Mouse (Mus musculus): ENCODE measurements around the gene Kcnq4. TPM values are rescaled to one million over a fixed set of nuclear protein-coding genes. Genes with fewer than 3 reads are reported as not detected.

Kcnq4 gene
- 0.99 and 1.0 TPM in 2 replicates for polyA plus RNA-seq (2014; fragmentation: Nextera tagmentation; extraction: Ambion mirVana)

GRCm38 (mm10) chr4:120747941-120748866 lies at the start of gene Kcnq4:
Gene Kcnq4 (minus strand): TSS chr4:120748612.
- Histone ChIP-seq H3K9me3 (replicated peaks; ENCODE audit: control insufficient read depth, low read length) (no peaks in the 10 kb centered on the region), H3K27ac (ENCODE audit: low read depth, low read length) (no peak within 1 kb of the TSS), H3K9ac (ENCODE audit: low read depth, low read length) (peak within 1 kb of the TSS; percentile 28; the same call in 1 of the 2 replicates), H3K27me3 (ENCODE audit: control insufficient read depth, insufficient read depth, low read length) (peaks cover 75% of the 10 kb centered on the region), H3K36me3 (ENCODE audit: control insufficient read depth, insufficient read depth, low read length) (no peaks in the 10 kb centered on the region), H3K4me1 (ENCODE audit: control insufficient read depth, insufficient read depth, low read length) (peaks cover 7% of the 10 kb centered on the region), H3K4me2 (peak within 1 kb of the TSS; percentile 100), H3K4me3 (ENCODE audit: low read depth, low read length) (peak within 1 kb of the TSS; percentile 65)
- WGBS (ENCODE audit: insufficient replicate concordance): 2% methylated on average over 42 of the region's 42 CpGs
- no peak for ATAC-seq (replicated peaks; ENCODE audit: insufficient number of reproducible peaks, low FRiP score, low TSS enrichment)

GRCm38 (mm10) chr4:120796687-120797086 lies 48.3 kb upstream of the Kcnq4 start:
- no peak overlapping the region for H3K9ac ChIP-seq (ENCODE audit: low read depth, low read length)
- ATAC-seq (replicated peaks; ENCODE audit: insufficient number of reproducible peaks, low FRiP score, low TSS enrichment): no peak
- peaks cover 5% of the 10 kb centered on the region; the same call in 1 of the 2 replicates for H3K4me1 ChIP-seq (ENCODE audit: control insufficient read depth, insufficient read depth, low read length)

GRCm38 (mm10) chr4:120795646-120796045 lies 47.2 kb upstream of the Kcnq4 start:
- WGBS (ENCODE audit: insufficient replicate concordance): 97% methylated on average over 1 of the region's 1 CpGs
- Histone ChIP-seq H3K4me2 (no peak overlapping the region), H3K9me3 (replicated peaks; ENCODE audit: control insufficient read depth, low read length) (no peaks in the 10 kb centered on the region), H3K9ac (ENCODE audit: low read depth, low read length) (no peak overlapping the region), H3K4me3 (ENCODE audit: low read depth, low read length) (no peak overlapping the region), H3K27me3 (ENCODE audit: control insufficient read depth, insufficient read depth, low read length) (no peaks in the 10 kb centered on the region), H3K4me1 (ENCODE audit: control insufficient read depth, insufficient read depth, low read length) (peaks cover 5% of the 10 kb centered on the region; the same call in 1 of the 2 replicates), H3K27ac (ENCODE audit: low read depth, low read length) (no peak overlapping the region), H3K36me3 (ENCODE audit: control insufficient read depth, insufficient read depth, low read length) (no peaks in the 10 kb centered on the region)
- no peak for ATAC-seq (replicated peaks; ENCODE audit: insufficient number of reproducible peaks, low FRiP score, low TSS enrichment)

More at GRCm38 (mm10) chr4:120796687-120797086, 48.3 kb upstream of the Kcnq4 start:
- Histone ChIP-seq H3K27ac (ENCODE audit: low read depth, low read length) (no peak overlapping the region), H3K36me3 (ENCODE audit: control insufficient read depth, insufficient read depth, low read length) (no peaks in the 10 kb centered on the region), H3K4me3 (ENCODE audit: low read depth, low read length) (no peak overlapping the region), H3K9me3 (replicated peaks; ENCODE audit: control insufficient read depth, low read length) (no peaks in the 10 kb centered on the region), H3K4me2 (no peak overlapping the region), H3K27me3 (ENCODE audit: control insufficient read depth, insufficient read depth, low read length) (no peaks in the 10 kb centered on the region)
- 77% methylated on average over 2 of the region's 2 CpGs for WGBS (ENCODE audit: insufficient replicate concordance)

- H3K27ac ChIP-seq (ENCODE audit: low read depth, low read length): no peak overlapping the region
These were observed 44.5 kb upstream of the Kcnq4 start for GRCm38 (mm10) chr4:120792918-120793317.

GRCm38 (mm10) chr4:120790027-120790426 lies 41.6 kb upstream of the Kcnq4 start:
- no peak overlapping the region for H3K27ac ChIP-seq (ENCODE audit: low read depth, low read length)
- 92% methylated on average over 4 of the region's 4 CpGs for WGBS (ENCODE audit: insufficient replicate concordance)
- H3K9ac ChIP-seq (ENCODE audit: low read depth, low read length): no peak overlapping the region
- H3K36me3 ChIP-seq (ENCODE audit: control insufficient read depth, insufficient read depth, low read length): peaks cover 22% of the 10 kb centered on the region
- H3K9me3 ChIP-seq (replicated peaks; ENCODE audit: control insufficient read depth, low read length): no peaks in the 10 kb centered on the region
- H3K4me1 ChIP-seq (ENCODE audit: control insufficient read depth, insufficient read depth, low read length): 0 out of 2 replicates have a peak, but pooled peaks cover under 1% of the 10 kb centered on the region
- ATAC-seq (replicated peaks; ENCODE audit: insufficient number of reproducible peaks, low FRiP score, low TSS enrichment): no peak
- H3K4me3 ChIP-seq (ENCODE audit: low read depth, low read length): no peak overlapping the region
- H3K27me3 ChIP-seq (ENCODE audit: control insufficient read depth, insufficient read depth, low read length): no peaks in the 10 kb centered on the region
- no peak overlapping the region for H3K4me2 ChIP-seq

More at GRCm38 (mm10) chr4:120792918-120793317, 44.5 kb upstream of the Kcnq4 start:
- peaks cover 11% of the 10 kb centered on the region for H3K36me3 ChIP-seq (ENCODE audit: control insufficient read depth, insufficient read depth, low read length)
- H3K27me3 ChIP-seq (ENCODE audit: control insufficient read depth, insufficient read depth, low read length): no peaks in the 10 kb centered on the region
- peaks cover 5% of the 10 kb centered on the region; the same call in 1 of the 2 replicates for H3K4me1 ChIP-seq (ENCODE audit: control insufficient read depth, insufficient read depth, low read length)
- no peak for ATAC-seq (replicated peaks; ENCODE audit: insufficient number of reproducible peaks, low FRiP score, low TSS enrichment)
- no peak overlapping the region for H3K9ac ChIP-seq (ENCODE audit: low read depth, low read length)
- H3K4me3 ChIP-seq (ENCODE audit: low read depth, low read length): no peak overlapping the region
- WGBS (ENCODE audit: insufficient replicate concordance): 63% methylated on average over 2 of the region's 2 CpGs
- H3K4me2 ChIP-seq: no peak overlapping the region
- H3K9me3 ChIP-seq (replicated peaks; ENCODE audit: control insufficient read depth, low read length): no peaks in the 10 kb centered on the region

- no peak overlapping the region for H3K27ac ChIP-seq (ENCODE audit: low read depth, low read length)
- no peaks in the 10 kb centered on the region for H3K9me3 ChIP-seq (replicated peaks; ENCODE audit: control insufficient read depth, low read length)
- peaks cover 20% of the 10 kb centered on the region for H3K36me3 ChIP-seq (ENCODE audit: control insufficient read depth, insufficient read depth, low read length)
- ATAC-seq (replicated peaks; ENCODE audit: insufficient number of reproducible peaks, low FRiP score, low TSS enrichment): no peak
- H3K4me3 ChIP-seq (ENCODE audit: low read depth, low read length): no peak overlapping the region
- no peak overlapping the region for H3K4me2 ChIP-seq
- 60% methylated on average over 5 of the region's 5 CpGs for WGBS (ENCODE audit: insufficient replicate concordance)
- no peaks in the 10 kb centered on the region for H3K4me1 ChIP-seq (ENCODE audit: control insufficient read depth, insufficient read depth, low read length)
- H3K27me3 ChIP-seq (ENCODE audit: control insufficient read depth, insufficient read depth, low read length): peaks cover 11% of the 10 kb centered on the region
- no peak overlapping the region for H3K9ac ChIP-seq (ENCODE audit: low read depth, low read length)
These were observed 7.4 kb upstream of the Kcnq4 start for GRCm38 (mm10) chr4:120755801-120756200.

GRCm38 (mm10) chr4:120755299-120755698 lies 6.9 kb upstream of the Kcnq4 start:
- Histone ChIP-seq H3K4me3 (ENCODE audit: low read depth, low read length) (no peak overlapping the region), H3K9me3 (replicated peaks; ENCODE audit: control insufficient read depth, low read length) (no peaks in the 10 kb centered on the region), H3K27ac (ENCODE audit: low read depth, low read length) (no peak overlapping the region), H3K4me1 (ENCODE audit: control insufficient read depth, insufficient read depth, low read length) (no peaks in the 10 kb centered on the region), H3K27me3 (ENCODE audit: control insufficient read depth, insufficient read depth, low read length) (peaks cover 14% of the 10 kb centered on the region), H3K9ac (ENCODE audit: low read depth, low read length) (no peak overlapping the region), H3K4me2 (no peak overlapping the region), H3K36me3 (ENCODE audit: control insufficient read depth, insufficient read depth, low read length) (peaks cover 20% of the 10 kb centered on the region)
- 4% methylated on average over 1 of the region's 1 CpGs for WGBS (ENCODE audit: insufficient replicate concordance)
- no peak for ATAC-seq (replicated peaks; ENCODE audit: insufficient number of reproducible peaks, low FRiP score, low TSS enrichment)

- ATAC-seq (replicated peaks; ENCODE audit: insufficient number of reproducible peaks, low FRiP score, low TSS enrichment): no peak
- no peaks in the 10 kb centered on the region for H3K36me3 ChIP-seq (ENCODE audit: control insufficient read depth, insufficient read depth, low read length)
- H3K27ac ChIP-seq (ENCODE audit: low read depth, low read length): no peak overlapping the region
- H3K9me3 ChIP-seq (replicated peaks; ENCODE audit: control insufficient read depth, low read length): no peaks in the 10 kb centered on the region
- no peak overlapping the region for H3K9ac ChIP-seq (ENCODE audit: low read depth, low read length)
- WGBS (ENCODE audit: insufficient replicate concordance): 14% methylated on average over 2 of the region's 2 CpGs
- no peak overlapping the region for H3K4me2 ChIP-seq
- peaks cover 7% of the 10 kb centered on the region for H3K4me1 ChIP-seq (ENCODE audit: control insufficient read depth, insufficient read depth, low read length)
- no peak overlapping the region for H3K4me3 ChIP-seq (ENCODE audit: low read depth, low read length)
- peaks cover 67% of the 10 kb centered on the region for H3K27me3 ChIP-seq (ENCODE audit: control insufficient read depth, insufficient read depth, low read length)
These were observed 1.2 kb upstream of the Kcnq4 start for GRCm38 (mm10) chr4:120749601-120750000.
